Mouse (Mus musculus) heart, adult 2 months (tissue): ENCODE measurements around the gene Clspn.

Experiments used
- CTCF ChIP-seq: fragments of 200-600 bp; IDR thresholded peaks from 2 replicates; pipeline ENCODE4 v1.8.1; 2022; ENCODE audit warnings: antibody characterized with exemption, mild to moderate bottlenecking, moderate library complexity
- EP300 ChIP-seq: fragments of 200-500 bp; IDR thresholded peaks from 2 replicates; pipeline ENCODE4 v1.6.1; 2011; ENCODE audit warnings: low read depth, low read length, control low read depth; ENCODE audit not compliant: insufficient read depth
- POLR2A ChIP-seq: fragments of 200-500 bp; IDR thresholded peaks from 2 replicates; pipeline ENCODE4 v1.6.1; 2011; ENCODE audit warnings: mild to moderate bottlenecking, low read depth, low read length, control low read depth; ENCODE audit not compliant: insufficient read depth

DNA sequence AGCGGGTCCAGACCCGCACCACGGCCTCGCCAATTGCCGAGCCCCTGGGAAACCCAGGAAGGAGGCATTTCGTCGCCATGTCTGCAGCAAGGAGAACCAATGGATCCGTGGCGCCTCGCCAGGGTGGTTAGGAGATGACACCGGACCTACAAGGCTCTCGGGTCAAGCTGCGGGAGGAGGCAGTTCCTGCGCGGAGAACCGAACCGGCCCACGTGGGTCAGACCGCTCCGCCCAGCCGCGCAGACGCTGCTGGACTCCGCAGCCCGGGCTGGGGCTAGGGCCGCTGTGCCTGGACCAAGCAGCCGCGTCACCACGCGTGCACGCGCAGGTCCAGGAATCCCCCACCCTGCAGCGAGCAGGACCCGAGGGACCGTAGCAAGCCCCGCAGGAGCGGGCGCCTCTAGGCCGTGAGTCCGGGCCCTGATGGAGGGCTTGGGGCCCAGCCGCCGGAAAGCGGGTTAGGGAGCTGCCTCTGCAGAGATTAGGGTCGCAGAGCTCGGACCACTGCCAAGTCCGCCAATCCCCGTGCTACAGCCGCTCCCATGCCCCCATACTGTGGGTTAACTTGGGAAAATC, 53.0 kb downstream of the Clspn start, which contains the start of gene 5730409E04Rik:
- TF ChIP-seq CTCF (no peak), EP300 (no peak), POLR2A (peak; percentile 64)
